Mouse (Mus musculus) kidney, postnatal 25 days (tissue): Measurements from ENCODE around the gene Myh9.
A peak's percentile ranks its signal among the peaks of the same experiment; 100 is the strongest.
"Not testable (repeated sequence)": the region's sequence is repeated elsewhere in the genome, so short reads cannot be mapped to it uniquely, and the experiment has no call there.

ENCODE experiments used
- DNase-seq, 2 experiments: peaks; one replicate each; pipeline ENCODE4 v3.0.0; 2021; ENCODE audit warnings: mixed read lengths in 2 of 2

The Myh9 gene

DNA sequence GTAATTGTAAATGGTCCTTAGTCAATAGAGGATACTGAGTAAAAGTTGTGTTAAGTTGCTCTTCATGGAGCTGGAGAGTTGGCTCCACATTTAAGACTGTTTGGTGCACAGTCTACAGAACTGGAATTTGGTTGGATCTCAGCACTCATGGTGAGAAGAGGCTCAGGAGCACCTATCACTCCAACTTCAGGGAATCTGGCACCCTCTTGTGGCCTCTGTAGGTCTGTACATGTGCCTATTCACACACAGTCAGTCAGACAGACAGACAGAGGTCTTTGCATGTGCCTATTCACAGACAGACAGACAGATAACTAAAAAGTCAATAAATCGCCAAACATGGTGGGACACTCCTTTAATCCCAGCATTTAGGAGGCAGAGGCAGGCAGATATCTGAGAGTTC is 91.5 kb downstream of the Myh9 start:
- peak in 1 of 2 experiments; percentile 64 for DNase-seq

DNA sequence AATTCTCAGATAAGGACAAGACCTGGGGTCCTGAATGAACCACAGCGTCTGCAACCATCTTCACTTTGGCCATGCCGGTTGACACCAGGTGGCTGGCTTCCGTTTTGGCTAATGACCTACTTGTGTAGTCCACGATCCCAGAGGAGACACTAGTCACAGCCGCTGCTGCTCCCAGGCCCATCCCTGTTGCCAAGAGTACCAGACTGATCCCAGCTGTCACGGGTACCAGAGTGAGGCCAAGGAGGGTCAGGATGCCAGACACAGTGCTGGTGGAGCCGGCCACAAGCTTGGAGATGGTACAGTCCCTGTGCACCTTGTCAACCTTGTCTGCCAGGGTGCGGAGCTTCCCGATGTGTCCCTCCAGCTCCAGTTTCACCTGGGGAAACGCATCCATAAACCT is 92.3 kb downstream of the Myh9 start:
- DNase-seq: no peak

GRCm38 (mm10) chr15:77748414-77748813 is 93.6 kb downstream of the Myh9 start:
- DNase-seq: no peak

DNA sequence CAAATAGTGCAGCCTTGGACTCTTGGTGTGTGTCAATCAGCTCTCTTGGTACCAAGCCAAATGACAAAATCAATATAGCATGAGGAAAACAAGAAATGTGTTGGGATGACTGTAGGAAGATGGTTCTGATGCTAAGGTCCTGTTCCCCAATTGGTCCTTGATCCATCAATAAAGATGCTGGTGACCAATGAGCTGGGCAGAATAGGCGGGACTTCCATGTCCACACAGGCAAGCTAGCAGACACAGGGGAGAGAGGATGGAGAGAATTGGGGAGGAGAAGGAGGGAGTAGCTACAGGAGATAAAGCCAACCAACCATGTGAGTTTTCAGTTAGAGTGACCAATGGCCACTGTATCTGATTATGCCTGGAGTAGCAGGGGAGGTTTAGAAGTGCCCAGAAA is 95.6 kb downstream of the Myh9 start:
- no peak for DNase-seq

DNA sequence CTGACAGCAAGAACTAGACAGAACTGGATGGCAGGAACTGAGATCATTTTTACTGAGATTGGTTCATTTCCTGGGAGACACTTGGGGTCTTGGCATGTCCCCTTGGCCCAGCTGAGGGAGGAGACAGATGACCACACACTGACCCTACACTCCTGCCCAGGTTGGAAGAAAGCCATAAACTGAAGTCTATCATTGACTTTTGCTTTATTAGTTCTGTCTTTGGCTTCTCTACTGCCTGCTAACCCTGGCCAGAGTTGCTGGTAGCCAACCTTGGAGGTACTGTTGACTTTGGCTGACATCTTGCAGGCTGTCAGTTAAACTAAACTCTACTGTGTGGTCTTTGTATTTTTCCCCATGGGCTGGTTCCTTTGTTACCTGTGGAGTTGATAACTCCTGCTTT is 96.9 kb downstream of the Myh9 start:
- no peak for DNase-seq

DNA sequence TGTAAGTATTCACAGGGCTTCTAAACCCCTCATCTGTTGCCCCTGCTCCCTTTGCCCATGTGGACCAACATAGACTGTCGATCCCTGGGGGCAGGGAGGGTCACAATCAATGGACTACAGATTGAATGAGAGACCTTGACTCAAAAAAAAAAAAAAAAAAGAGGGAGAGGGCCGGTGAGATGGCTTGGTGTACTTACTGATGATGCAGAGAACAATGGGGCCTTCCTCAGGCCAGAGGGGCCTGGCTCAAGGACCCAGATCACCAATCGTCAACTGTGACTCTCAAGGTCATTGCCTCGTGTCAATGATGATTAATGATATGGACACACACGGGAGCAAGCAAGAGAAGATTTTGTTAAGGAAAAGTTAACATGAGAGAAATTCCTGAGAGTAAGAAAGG is 97.3 kb downstream of the Myh9 start:
- no peak for DNase-seq

GRCm38 (mm10) chr15:77741556-77741955 is 100.4 kb downstream of the Myh9 start:
- not testable (repeated sequence) for DNase-seq

- no peak for DNase-seq
Observed at GRCm38 (mm10) chr15:77740511-77741297, 101.3 kb downstream of the Myh9 start.

DNA sequence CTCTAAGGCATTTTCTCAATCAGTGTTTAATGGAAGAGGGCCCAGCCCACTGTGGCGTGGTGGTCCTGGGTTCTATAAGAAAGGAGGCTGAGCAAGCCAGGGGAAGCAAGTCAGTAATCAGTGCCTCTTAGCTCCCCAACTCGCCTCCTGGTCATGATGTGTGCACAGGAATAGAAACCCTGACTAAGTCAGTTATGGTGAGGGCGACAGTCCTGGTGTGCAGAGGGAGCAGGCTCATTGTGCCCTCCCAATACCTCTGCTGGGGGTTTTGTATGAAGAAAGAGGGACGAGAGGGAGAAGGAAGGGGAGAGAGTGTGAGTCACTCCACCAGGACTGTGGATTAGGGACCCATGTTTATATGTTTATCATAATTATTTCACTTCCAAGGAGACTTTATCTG is 108.1 kb downstream of the Myh9 start:
- not testable (repeated sequence) for DNase-seq

DNA sequence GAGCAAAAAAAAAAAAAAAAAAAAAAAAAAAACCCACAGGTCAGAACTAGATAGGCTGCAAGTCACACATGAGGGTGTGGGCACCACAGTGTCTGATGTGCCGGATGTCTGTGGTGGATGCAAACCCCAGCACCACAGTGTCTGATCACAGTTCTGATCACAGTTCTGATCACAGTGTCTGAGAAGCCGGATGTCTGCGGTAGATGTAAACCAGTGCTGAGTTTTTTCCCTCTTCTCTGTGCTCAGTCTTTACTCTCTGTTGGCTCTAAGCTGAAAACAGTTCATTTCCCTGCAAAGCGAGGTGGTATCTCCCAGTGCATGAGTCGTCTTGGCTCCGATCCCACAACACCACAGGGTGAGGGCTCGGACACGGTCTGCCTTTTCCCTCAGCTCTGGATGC is 108.6 kb downstream of the Myh9 start:
- not testable (repeated sequence) for DNase-seq

- DNase-seq: not testable (repeated sequence)
Observed at GRCm38 (mm10) chr15:77732851-77733250, 109.1 kb downstream of the Myh9 start.

DNA sequence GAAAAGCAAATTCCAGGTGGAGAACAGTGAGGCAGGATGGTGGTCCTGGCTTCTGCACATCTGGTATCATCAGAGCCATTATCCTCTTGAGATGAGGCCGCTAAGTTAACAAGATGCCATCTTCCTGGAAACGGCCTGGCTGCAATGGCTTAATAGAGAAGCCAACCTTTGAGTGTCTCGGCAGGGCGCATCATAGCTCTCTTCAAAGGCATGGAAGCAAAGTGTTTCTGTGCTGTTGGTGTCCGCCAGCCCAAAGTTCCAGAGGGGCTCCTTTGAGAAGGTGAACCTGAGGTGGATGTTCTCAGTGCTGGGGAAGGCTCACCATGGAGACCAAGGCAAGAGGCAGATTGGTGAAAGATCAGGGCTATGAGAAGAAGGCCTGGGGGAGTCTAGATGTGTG is 110.4 kb downstream of the Myh9 start:
- no peak for DNase-seq

DNA sequence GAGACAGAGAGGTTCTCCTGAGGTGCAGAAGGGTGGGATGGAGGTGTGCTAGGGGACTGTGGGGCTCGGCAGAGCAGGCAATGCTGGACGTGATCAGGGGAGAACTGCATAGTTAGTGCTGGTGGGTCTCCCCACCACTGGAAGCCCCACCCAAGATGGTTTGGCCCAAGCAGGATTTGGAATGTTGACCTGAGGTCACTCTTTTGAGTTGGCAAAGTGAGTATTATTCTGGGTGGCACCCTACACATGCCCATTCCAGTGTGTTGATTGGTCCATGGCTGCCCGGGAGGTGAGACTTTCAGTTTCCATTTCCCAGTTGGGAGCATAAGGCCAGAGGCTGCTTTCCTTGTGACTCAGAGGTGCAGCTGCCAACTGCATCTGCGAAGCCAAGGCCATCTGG is 113.2 kb downstream of the Myh9 start, which contains the start of gene Apol9b:
TSS of gene Apol9b (plus strand) at position 301 of the 400 bp plus-strand sequence.
- not testable (repeated sequence) for DNase-seq

GRCm38 (mm10) chr15:77727745-77728144 is 114.2 kb downstream of the Myh9 start:
- DNase-seq: not testable (repeated sequence)

- not testable (repeated sequence) for DNase-seq
Observed at GRCm38 (mm10) chr15:77727139-77727538, 114.8 kb downstream of the Myh9 start.

GRCm38 (mm10) chr15:77725393-77726020 is 116.5 kb downstream of the Myh9 start:
- DNase-seq: peak in 1 of 2 experiments; percentile 32

DNA sequence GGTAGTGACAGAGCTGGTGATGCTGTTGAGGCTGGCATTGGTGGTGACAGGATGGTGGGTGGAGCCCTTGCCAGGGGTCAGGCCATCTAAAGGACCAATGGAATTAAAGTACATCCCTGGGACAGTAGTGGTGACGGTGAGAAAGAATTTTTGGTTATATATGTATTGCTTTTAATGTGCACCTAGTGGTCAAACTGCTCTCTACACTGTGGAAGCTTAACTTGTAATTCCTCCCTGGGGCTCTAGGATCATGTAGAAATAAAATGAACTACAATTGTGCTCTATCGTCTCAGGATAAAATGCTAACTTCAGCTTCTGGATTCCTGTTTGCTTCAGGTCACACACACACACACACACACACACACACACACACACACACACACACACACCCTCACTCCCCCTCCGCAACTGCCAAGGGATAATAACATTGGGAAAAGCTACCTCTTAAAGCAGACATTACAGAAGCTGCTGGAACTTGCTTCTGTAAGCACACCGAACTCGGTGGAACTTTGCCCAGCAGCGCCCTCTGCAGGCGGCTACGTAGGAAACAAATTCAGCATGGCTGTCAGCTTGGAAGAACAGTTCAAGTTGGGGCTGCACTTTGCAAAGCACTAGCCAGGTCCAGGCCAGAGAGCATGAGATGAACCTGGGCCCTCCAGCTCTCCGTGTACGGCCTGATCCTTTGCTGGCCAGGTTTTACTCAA is 117.6 kb downstream of the Myh9 start:
- not testable (repeated sequence) for DNase-seq

DNA sequence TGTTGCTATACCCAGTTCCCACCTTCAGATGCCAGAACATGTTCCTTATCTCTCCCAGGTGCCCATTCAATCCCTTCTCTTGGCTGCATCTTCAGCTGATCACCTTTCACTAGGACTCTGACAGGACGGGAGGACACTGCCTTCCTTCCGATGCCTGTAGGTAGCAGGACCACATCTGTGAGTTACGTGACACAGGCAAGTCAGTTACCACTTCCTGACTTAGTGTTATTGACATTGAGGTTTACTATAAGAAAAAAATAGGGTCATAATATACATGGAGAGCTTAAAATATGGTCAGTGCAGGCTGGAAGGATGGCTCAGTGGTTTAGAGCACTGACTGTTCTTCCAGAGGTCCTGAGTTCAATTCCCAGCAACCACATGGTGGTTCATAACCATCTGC is 120.5 kb downstream of the Myh9 start:
- not testable (repeated sequence) for DNase-seq

GRCm38 (mm10) chr15:77718240-77718639 is 123.7 kb downstream of the Myh9 start:
- DNase-seq: not testable (repeated sequence)
